Mouse (Mus musculus): ENCODE results near the gene Slc39a12. TPM values are rescaled to one million over a fixed set of nuclear protein-coding genes. Genes with fewer than 3 reads are reported as not detected.
A peak's percentile ranks its signal among the peaks of the same experiment; 100 is the strongest.

The Slc39a12 gene
- 10 to 100 TPM; 35.4 to 41.0 (median 39.5) TPM for total RNA-seq (2022)

DNA sequence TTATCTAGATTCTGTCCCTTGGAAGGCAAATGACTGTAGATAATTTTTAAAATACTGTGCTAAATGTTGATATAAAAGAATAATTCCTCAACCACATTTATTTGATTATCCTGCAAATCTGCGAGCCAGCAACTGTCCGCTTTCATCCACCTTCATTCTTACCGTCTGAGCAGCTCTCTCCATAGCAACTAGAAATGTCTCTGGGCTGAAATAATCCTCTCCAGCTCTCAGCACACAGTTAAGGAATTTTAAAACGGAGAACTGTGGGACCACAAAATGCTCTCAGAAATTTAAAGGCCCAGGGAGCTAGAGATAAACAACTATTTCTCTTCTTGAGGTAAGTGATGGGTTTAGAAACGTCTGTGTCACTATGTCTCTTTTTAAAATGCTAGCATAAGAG lies at the start of gene Slc39a12:
TSS of gene Slc39a12 (plus strand) at position 155 of the 400 bp plus-strand sequence.
- no peak for DNase-seq (ENCODE audit: low spot score in 2 of 2)

DNA sequence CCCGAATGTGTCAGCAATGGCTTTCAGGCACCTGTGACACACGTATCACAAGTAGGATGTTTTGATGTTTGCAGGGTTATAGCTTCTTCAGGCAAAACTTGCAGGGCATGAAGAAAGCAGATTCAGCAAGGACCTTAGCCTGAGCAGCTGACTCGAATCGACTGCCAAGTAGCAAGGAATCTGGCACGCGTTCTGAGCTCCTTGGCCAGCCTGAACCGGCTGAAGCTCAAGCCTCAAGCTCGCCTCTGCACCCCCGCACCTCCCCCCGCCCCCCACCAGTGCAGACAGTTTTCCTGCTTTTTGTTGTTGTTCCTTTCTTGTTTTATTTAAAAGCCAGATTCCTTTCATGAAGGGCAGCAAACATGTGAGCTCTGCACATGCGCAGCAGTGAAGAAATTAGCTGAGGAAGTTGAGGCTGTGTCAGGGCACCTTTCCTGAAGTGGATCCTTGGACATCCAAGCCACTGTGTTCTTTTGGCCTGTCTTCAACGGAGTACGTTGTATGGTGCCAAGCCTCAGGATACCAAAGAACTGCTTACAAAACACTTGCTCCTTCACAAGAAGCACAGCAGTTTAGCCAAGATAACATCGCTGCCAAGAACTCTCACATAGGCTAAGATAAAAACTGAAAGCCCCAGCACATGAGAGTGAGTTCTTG lies 46.3 kb upstream of the Slc39a12 start:
- peak; percentile 64 to 71 for DNase-seq (ENCODE audit: low spot score in 2 of 2)

DNA sequence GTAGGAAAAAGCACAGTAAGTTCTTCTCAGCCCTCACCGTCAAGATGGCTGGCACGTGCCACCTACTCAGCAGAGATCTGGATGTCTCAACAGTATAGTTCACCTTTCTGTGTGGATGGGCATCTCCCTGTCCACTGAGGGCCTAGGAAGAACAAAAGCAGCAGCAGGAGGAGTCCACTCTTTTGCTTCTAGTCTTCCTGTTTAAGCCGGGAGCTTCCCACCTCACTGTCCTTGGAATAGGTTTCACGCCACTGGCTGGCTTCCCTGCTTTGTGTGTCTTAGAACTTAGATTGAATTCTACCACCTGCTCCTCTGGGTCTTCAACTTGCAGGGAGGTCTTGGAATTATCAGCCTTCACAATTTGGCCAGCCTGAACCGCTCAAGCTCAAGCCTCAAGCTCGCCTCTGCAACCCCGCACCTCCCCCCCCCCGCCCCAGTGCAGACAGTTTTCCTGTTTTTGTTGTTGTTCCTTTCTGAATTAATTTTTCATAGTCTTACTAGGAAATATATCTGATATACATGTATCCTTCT lies 45.7 kb upstream of the Slc39a12 start:
- DNase-seq (ENCODE audit: low spot score in 2 of 2), result no peak

DNA sequence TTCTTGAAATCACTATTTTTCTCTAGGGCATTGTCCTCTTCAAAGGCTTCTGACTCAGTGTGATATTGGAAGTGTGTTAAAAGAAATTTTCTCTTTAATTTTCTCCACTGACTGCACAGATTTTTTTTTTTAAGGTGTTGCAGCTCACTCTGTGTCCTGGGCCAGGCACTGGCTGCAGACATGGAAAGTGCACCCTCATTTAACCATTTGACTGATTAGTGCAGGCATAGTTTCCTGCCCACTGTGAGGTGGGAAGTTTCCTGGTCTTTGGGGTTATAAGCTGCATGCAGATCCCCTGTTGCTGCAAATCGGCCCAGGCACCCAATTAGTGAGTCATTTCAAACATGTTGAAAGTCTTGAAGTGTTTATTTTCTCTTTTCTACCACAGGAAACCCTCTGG lies 740 bp downstream of the Slc39a12 start:
- no peak for DNase-seq (ENCODE audit: low spot score in 2 of 2)

DNA sequence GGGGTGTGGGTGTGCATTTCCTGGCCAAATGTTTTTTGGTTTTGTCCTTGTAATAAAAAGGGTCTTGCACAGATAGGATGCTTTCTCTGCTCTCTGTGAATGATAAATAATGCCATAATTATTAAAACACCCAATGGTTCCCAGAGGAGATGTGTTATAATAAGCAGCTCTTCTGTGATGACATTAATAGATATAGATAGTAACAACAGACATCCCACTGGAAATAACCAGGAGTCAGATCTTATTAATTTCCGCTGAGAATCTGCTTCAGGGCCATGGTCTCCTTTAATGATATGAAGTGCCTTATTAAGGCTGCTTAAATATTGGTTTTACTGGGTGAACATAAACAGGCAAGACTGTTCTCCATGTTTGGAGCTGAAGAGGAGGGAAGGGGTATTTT lies 2.8 kb downstream of the Slc39a12 start:
- no peak for DNase-seq (ENCODE audit: low spot score in 2 of 2)

DNA sequence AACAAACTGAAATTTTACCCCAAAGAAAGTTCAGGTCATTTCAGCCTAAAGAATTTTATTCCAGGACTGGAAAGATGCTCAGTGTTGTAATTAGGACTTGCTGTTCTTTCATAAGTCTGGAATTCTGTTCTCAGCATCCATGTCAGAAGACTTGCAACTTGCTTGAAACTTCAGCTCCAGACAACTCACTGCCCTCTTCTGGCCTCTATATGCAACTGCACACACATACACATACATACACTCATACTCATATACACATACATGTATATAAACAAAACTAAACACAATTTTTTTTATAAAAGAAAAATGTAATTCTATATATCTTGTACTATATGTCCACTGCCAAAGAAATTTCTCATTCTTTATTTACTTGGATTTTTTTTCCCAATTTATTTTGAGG lies 14.9 kb downstream of the Slc39a12 start:
- DNase-seq (ENCODE audit: low spot score in 2 of 2), result no peak

DNA sequence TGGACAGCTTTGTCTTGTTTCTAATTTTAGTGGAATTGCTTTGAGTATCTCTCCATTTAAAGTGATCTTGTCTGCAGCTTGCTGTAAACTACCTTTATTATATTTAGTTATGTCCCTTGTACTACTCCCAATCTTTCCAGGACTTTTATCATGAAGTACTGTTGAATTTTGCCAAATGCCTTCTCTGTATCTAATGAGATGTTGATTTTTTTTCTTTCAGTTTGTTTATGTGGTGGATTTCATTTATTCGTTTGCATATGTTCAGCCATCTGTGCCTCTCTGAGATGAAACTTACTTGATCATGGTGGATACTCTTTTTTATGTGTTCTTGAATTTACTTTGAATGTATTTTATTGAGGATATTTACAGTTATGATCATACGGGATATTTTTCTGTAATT lies 40.9 kb downstream of the Slc39a12 start:
- no peak for DNase-seq (ENCODE audit: low spot score in 2 of 2)

DNA sequence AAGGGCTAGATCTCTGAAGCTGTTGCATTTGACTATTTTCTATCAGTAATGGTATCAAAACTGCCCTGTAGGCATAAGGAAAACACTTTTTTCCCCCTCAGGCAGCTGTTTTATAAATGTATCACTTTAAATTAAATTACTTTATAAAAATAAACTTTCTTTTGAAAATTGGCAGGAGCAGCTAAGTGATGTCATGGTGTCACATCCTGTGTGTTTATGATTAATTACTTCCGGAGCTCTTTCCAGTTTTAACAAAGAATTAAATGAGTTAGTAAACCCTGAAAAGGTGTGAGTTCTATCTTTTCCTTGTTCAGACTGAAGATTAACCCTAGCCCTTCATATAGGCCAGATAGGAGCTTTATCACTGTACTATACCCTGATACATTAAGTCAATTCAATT lies 59.2 kb downstream of the Slc39a12 start:
- DNase-seq (ENCODE audit: low spot score in 2 of 2), result no peak

DNA sequence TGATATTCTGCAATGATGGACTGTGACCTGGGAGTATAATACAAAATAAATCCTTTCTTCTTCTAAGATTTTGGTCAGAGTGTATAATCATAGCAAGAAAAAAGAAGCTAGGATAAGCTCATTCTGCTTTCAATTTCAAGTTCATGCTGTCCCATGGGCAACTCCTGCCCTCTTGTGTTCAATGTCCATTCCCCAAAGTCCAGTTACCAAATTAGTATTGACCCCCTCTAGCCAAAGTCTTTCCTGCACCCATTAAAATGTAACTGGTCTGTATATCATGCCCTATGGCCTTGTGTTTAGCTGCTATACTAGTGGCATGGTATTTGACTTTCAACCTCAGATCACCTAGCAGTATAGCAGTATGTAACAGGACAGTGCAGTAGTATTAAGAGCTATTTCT lies 62.8 kb downstream of the Slc39a12 start:
- no peak for DNase-seq (ENCODE audit: low spot score in 2 of 2)

DNA sequence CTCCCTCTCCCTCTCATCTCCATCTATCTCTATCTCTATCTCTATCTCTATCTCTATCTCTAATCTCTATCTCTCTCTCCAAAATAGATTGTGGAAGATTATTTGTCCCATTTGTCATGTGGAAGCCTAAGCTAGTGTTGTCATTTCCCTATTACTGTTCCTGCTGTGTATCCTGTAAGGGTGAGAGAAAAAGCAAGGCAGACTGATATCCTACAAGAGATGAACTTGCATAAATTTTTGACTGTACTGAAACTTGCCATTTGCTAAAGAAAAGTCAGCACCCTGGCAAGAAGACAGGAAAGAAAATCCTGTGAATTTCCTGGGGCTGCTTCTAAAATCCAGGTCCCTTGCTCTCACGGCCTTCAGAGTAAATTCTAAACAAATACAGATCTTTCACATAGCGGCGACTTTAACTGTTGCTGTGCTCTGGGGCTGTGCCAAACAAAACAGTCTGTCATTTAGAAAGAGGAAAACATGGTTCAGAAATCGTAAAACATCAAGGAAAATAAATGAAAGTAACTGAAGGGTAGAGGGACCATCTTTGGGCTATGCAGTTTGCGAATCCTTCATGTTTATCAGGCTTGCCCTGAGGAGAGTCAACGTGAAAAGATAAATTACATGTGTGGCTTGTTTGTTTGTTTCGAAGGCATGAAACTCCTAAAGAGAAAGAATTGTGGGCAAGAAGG lies 67.0 kb downstream of the Slc39a12 start:
- DNase-seq (ENCODE audit: low spot score in 2 of 2), result no peak

DNA sequence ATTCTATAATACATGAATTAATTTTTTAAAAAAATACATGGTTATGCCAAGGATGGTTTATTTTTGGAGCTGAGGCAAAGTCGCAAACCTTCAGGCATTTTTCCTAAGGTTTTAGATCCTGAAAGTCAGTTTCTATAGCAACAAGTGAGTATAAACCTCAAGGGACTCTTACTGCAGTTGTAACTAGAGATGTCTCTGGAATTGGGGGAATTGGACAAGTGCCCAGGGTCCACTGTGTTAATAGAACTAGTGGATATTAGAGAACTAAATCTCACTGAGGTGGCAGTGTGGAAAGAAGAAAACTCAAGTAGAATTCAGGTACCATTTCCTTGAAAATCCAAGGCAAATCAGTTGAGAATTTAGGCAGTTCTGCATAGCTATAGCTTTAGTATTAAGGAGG lies 76.3 kb downstream of the Slc39a12 start:
- DNase-seq (ENCODE audit: low spot score in 2 of 2), result no peak

DNA sequence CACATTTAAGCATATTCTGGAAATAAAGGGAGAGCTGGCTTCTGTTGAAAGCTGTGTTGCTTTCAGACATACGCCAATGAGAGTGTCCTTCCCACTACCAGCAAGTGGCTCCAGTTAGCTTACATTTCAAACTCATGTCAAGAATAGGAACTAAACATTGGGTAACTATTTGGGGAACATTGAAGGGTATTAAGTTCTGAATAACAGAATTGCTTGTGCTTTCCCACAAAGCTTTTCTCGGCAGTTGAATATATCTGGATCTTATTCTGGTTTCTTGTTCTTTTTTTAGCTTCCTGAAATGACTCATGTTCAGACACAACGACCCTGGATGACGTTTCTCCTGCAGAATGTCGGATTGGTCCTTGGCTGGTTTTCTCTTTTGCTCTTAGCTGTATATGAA lies 106.0 kb downstream of the Slc39a12 start:
- DNase-seq (ENCODE audit: low spot score in 2 of 2), result no peak

DNA sequence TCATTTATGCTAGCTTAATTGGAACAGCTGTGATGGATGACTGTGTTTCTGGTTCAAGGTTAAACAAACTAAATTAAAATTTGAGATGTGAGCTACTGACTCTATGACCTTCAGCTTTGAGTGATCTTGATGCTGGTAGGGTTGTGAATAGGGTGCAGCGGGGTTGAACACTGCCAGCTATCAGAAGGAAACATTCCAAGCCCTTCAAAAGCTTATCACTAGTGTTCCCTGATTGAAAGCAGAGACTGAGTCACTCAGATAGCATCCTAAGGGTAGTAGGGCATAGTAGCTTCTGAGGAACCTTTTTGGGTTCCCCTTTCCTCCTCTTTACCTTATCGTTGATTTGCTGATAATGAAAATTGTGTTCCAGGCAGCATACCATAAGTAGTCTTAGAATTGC lies 108.0 kb downstream of the Slc39a12 start:
- DNase-seq (ENCODE audit: low spot score in 2 of 2), result no peak

DNA sequence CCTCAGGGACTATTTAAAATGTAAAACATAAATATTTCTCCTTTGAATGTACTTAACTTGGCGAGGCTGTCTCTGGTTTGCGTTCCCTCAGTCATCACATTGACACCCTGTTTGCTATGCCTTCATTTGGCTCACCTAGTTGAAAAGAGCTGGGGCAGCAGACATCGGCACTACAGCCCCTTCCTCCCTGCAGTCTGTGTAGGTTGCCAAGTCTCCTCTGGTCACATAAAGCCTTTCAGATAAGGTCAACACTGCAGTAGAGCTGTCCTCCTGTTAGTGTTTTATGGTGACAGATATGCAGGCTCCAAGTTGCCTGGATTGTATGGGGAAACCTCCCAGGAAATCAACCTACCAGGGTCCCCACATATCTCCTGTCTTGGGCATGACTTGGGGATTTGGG lies 114.4 kb downstream of the Slc39a12 start:
- DNase-seq (ENCODE audit: low spot score in 2 of 2), result no peak

DNA sequence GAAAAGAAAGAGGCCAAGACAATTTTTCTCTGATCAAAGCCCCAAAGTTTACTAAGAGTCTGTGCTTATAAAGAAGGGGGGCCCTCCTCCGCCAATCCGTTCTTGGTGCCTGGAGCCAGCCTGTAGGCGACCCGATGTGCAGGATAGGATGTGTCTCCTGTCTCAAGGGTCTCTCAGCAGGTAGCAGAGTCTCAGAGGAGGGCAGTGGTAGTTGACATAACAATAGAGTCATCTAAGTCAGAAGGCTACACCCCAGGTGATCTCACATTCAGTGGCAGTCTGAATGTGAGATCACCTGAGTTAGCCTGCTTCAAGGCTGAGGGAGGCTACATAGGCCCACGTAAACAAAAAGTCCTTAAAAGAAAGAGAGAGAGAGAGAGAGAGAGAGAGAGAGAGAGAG lies 130.1 kb downstream of the Slc39a12 start:
- DNase-seq (ENCODE audit: low spot score in 2 of 2), result no peak

DNA sequence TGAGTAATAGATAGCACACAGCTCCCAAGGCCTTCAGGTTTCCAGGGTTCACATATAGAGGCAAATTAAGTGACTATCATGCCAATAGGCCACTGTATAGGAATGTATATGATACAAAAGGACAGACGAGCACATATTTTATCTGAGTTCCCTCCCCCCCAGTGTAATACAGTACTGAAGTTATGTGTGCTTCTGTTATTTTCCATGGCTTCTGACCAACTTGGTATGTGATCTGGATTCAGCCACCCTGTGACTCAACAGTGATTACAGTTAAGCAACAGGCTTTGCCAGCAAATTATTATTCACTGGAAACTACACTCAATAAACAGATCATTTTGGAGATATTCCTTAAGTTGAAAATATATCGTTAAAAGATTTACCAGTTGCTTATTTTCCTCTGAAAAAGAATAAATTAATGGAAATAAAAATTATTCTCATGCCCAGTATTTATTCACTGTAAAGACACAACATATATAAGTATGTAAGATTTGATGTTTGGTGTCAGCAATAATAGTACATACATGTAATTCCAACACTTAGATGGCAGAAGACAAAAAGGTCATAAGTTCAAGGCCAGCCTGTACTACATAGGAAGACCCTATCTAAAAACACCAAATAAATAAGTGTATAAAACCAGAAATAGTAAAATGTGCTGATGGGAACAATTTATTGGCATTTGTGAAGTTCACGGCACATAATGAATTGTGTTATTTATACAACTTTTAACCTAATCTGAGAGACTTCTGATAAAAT lies 146.4 kb downstream of the Slc39a12 start:
- no peak for DNase-seq (ENCODE audit: low spot score in 2 of 2)

DNA sequence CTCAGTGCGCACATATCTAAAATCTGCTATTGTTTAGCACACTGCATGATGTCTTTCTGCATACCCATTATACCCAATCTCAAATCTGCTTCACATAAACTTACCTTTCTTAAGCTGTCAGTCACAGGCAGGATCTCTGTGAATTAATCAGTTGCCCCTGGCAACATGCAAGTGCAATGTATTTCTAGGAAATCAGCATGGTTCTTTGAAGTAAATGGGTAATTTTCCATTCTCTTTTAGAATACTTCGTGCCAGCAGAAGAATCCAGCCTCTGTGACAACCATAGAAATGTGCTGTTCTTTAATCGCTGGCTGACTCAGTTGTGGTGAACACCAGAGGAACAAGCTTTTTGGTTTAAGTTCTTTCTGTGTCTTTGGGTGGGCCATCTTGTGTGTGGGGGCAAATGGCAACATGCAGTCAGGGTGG lies 147.1 kb downstream of the Slc39a12 start:
- DNase-seq (ENCODE audit: low spot score in 2 of 2), result peak; percentile 14 to 17

DNA sequence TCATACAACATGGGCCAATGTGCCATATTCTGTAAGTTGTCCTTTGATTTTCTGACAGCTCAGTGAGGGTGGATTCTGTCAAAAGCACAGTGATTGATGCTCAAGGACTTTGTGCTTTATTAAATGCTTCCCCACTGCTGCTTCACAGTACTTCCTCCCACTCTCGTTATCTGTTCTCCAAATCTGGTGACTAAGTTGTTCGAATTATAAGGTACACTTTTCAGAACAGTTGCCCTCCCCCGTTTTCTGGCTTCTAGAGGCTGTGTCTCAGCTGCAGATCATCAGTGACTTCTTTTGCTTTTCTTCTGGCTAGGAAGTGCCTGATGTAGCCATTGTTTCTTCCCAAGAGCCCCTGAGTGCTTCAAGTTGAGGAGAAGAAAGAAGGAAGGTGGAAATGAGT lies 149.7 kb downstream of the Slc39a12 start:
- DNase-seq (ENCODE audit: low spot score in 2 of 2), result peak; percentile 13 to 22

DNA sequence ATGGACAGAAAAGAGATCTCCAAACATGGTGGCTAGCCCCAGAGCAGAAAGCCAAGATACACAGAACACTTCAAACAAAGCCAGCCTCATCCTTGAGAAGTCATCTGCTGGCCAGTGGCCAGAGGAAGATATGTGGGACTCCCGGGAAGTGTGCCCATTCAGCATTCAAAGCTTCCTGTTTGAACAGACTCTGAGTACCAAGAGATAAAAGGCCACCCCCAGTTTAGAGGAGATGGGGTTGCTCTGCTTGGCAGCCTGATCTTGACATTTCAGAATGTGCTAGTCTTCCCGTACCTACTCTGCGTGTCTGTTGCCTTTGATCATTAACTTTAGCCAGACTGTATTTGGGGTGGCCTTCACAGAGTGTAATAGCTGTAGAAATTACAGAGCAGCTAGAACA lies 155.2 kb downstream of the Slc39a12 start:
- peak in 1 of 2 experiments; percentile 32 for DNase-seq (ENCODE audit: low spot score in 2 of 2)

DNA sequence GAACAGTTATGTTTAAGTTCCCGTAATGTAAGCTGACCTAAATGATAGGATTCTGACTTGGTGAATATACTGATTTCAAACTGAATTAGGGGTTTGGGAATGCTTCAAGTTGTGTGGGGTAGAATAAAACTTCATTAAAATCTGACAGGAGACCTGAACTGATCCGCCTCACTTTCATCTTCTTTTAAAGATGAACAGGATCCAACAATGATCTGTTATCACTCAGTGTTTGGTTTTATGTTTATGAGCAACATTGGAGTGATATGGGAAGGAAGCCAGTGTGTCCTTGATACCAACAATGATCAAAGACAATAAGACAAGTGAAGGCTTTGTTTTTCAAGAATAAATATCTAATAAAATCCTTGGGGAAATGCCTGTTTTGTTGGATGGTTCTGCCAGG lies 155.7 kb downstream of the Slc39a12 start:
- no peak for DNase-seq (ENCODE audit: low spot score in 2 of 2)
